Mouse (Mus musculus) colon, adult 2 months (tissue): Measurements from ENCODE around the gene Gm20715. TPM values are rescaled to one million over a fixed set of nuclear protein-coding genes. Genes with fewer than 3 reads are reported as not detected.

Experiments
- polyA plus RNA-seq: library from polyadenylated mRNA; depleted of rRNA; stranded (reverse); fragments of >200 nt; gene quantifications from 2 replicates; pipeline ENCODE4 v1.2.3, GENCODE M21; 2012; rRNA removed

Gm20715 gene
- polyA plus RNA-seq, result not detected in 2 replicates

GRCm38 (mm10) chr7:6410043-6410442 lies at the start of gene Gm20715:
Gm20715 (plus strand) TSS chr7:6410277.

GRCm38 (mm10) chr7:6363047-6363488 lies 47.0 kb upstream of the Gm20715 start, which contains the start of gene Zfp78:
Zfp78 (plus strand) TSS chr7:6363280.

GRCm38 (mm10) chr7:6383044-6383455 lies 27.0 kb upstream of the Gm20715 start, which contains the start of gene Zfp28:
Zfp28 (plus strand) TSS chr7:6383295.

GRCm38 (mm10) chr7:6397996-6398975 lies 11.8 kb upstream of the Gm20715 start, which contains the start of gene Smim17:
Smim17 (plus strand) TSS chr7:6398715.

GRCm38 (mm10) chr7:6438388-6438787 lies 28.3 kb downstream of the Gm20715 start, which contains the start of gene Olfr1344:
Olfr1344 (plus strand) TSS chr7:6438688.

GRCm38 (mm10) chr7:6455868-6456267 lies 45.8 kb downstream of the Gm20715 start, which contains the start of gene Olfr1336:
Olfr1336 (plus strand) TSS chr7:6456168.

GRCm38 (mm10) chr7:6466951-6467350 lies 56.9 kb downstream of the Gm20715 start, which contains the start of gene Olfr1346:
Olfr1346 (plus strand) TSS chr7:6467101.

GRCm38 (mm10) chr7:6486841-6487240 lies 76.8 kb downstream of the Gm20715 start, which contains the start of gene Olfr5:
Olfr5 (minus strand) TSS chr7:6486941.

Other genes with a start within 250 kb of the Gm20715 start
- gene Zfp444, start 238.1 kb upstream of the Gm20715 start, polyA plus RNA-seq, result 44.4 and 57.7 TPM in 2 replicates
- not detected in 2 replicates for gene Galp, start 213.2 kb upstream of the Gm20715 start, polyA plus RNA-seq
- not detected in 2 replicates for gene Zscan5b, start 188.0 kb upstream of the Gm20715 start, polyA plus RNA-seq
- not detected in 2 replicates for gene Epp13, start 157.6 kb upstream of the Gm20715 start, polyA plus RNA-seq
- 0.24 and 0.28 TPM in 2 replicates for gene Zfp667, start 123.7 kb upstream of the Gm20715 start, polyA plus RNA-seq
- 0.03 and 0.54 TPM in 2 replicates for gene Zfp583, start 79.0 kb upstream of the Gm20715 start, polyA plus RNA-seq
- gene Gm3854, start 66.5 kb upstream of the Gm20715 start, polyA plus RNA-seq, result 0.03 TPM in 1 of 2 replicates, not detected in the other
- 0.07 and 0.22 TPM in 2 replicates for gene Zfp78, start 47.0 kb upstream of the Gm20715 start, polyA plus RNA-seq
- 0.64 and 0.69 TPM in 2 replicates for gene Zfp28, start 27.0 kb upstream of the Gm20715 start, polyA plus RNA-seq
- gene Smim17, start 11.6 kb upstream of the Gm20715 start, polyA plus RNA-seq, result not detected in 2 replicates
- gene Olfr1344, start 28.4 kb downstream of the Gm20715 start, polyA plus RNA-seq, result not detected in 2 replicates
- gene Olfr1336, start 45.9 kb downstream of the Gm20715 start, polyA plus RNA-seq, result not detected in 2 replicates
- gene Olfr1346, start 56.8 kb downstream of the Gm20715 start, polyA plus RNA-seq, result not detected in 2 replicates
- not detected in 2 replicates for gene Olfr5, start 76.7 kb downstream of the Gm20715 start, polyA plus RNA-seq
- not detected in 2 replicates for gene Olfr1347, start 89.5 kb downstream of the Gm20715 start, polyA plus RNA-seq
- not detected in 2 replicates for gene Olfr1348, start 98.5 kb downstream of the Gm20715 start, polyA plus RNA-seq
- gene Olfr1349, start 112.7 kb downstream of the Gm20715 start, polyA plus RNA-seq, result not detected in 2 replicates
- gene Olfr1350, start 154.6 kb downstream of the Gm20715 start, polyA plus RNA-seq, result not detected in 2 replicates